Mouse (Mus musculus) lung, postnatal 0 days (tissue): ENCODE data around the gene Mgat1. TPM values are rescaled to one million over a fixed set of nuclear protein-coding genes. Genes with fewer than 3 reads are reported as not detected.
"Not testable (repeated sequence)": the region's sequence is repeated elsewhere in the genome, so short reads cannot be mapped to it uniquely, and the experiment has no call there.

ENCODE experiments used
- ATAC-seq: fragments of 200-750 bp; cut with Nextera tagmentation; 2 replicates; pipeline ENCODE4 v1.8.0; 2017; ENCODE audit warnings: moderate library complexity
- DNase-seq: peaks from one replicate; pipeline ENCODE4 v3.0.0-alpha.2; 2016; ENCODE audit warnings: low spot score
- H3K27ac ChIP-seq: fragments of 300-500 bp; sonication (generic); 2 replicates; pipeline ENCODE4 v1.5.1; 2014; ENCODE audit warnings: antibody characterized with exemption, mild to moderate bottlenecking, low read length, mixed read lengths
- H3K27me3 ChIP-seq: fragments of 300-500 bp; sonication (generic); replicated peaks from 2 replicates; pipeline ENCODE4 v1.6.1; 2014; ENCODE audit warnings: low read length, mixed read lengths; ENCODE audit not compliant: insufficient read depth
- H3K36me3 ChIP-seq: fragments of 300-500 bp; sonication (generic); 2 replicates; pipeline ENCODE4 v1.6.1; 2014; ENCODE audit warnings: low read length, mixed read lengths; ENCODE audit not compliant: insufficient read depth
- H3K4me1 ChIP-seq: fragments of 300-500 bp; sonication (generic); 2 replicates; pipeline ENCODE4 v1.6.1; 2014; ENCODE audit warnings: antibody characterized with exemption, low read depth, low read length, mixed read lengths; ENCODE audit not compliant: insufficient read depth
- H3K4me2 ChIP-seq: fragments of 300-500 bp; sonication (generic); replicated peaks from 2 replicates; pipeline ENCODE4 v1.6.1; 2014; ENCODE audit warnings: low read depth, mild to moderate bottlenecking, low read length, moderate library complexity, mixed read lengths
- H3K4me3 ChIP-seq: fragments of 300-500 bp; sonication (generic); 2 replicates; pipeline ENCODE4 v1.5.1; 2014; ENCODE audit warnings: low read depth, low read length
- H3K9ac ChIP-seq: fragments of 300-500 bp; sonication (generic); replicated peaks from 2 replicates; pipeline ENCODE4 v1.6.1; 2014; ENCODE audit warnings: low read depth, mild to moderate bottlenecking
- H3K9me3 ChIP-seq: fragments of 300-500 bp; sonication (generic); 2 replicates; pipeline ENCODE4 v1.6.1; 2016; ENCODE audit warnings: low read length, mixed read lengths
- CTCF ChIP-seq: IDR thresholded peaks from 2 replicates; pipeline ENCODE4 v1.5.1; 2016; ENCODE audit warnings: antibody characterized with exemption, mild to moderate bottlenecking
- EP300 ChIP-seq: IDR thresholded peaks from 2 replicates; pipeline ENCODE4 v1.6.1; 2016; ENCODE audit warnings: antibody characterized with exemption, mild to moderate bottlenecking, control low read depth
- WGBS: fragments of 180-500 bp; shearing (Covaris S2); extraction: QIAGEN DNeasy Blood & Tissue Kit; methylation state at CpG from one replicate; pipeline ENCODE4 v1.1.7; 2014; 5-methylcytosine and 5-hydroxymethylcytosine counted together
- polyA plus RNA-seq: library from polyadenylated mRNA; unstranded; fragments of >200 nt; fragmentation: Nextera tagmentation; extraction: Ambion mirVana; gene quantifications from 2 replicates; pipeline ENCODE4 v1.2.1, GENCODE M21; 2015

The Mgat1 gene
- polyA plus RNA-seq, 1 experiment from 2014 or later, result 90.2 TPM

- Histone ChIP-seq H3K27me3 (no peaks in the 10 kb centered on the region), H3K27ac (no peak within 1 kb of the TSS), H3K36me3 (no peaks in the 10 kb centered on the region), H3K4me1 (no peaks in the 10 kb centered on the region), H3K9ac (no peak within 1 kb of the TSS), H3K4me2 (no peak within 1 kb of the TSS), H3K4me3 (no peak within 1 kb of the TSS), H3K9me3 (no peaks in the 10 kb centered on the region)
- DNase-seq (no peak), ATAC-seq (no peak)
- TF ChIP-seq EP300 (no peak), CTCF (no peak)
These were observed 60.5 kb downstream of the Mgat1 start, which contains the start of gene Olfr10 for GRCm38 (mm10) chr11:49304441-49304840. Gene Olfr10 (plus strand): TSS chr11:49304741.

- not testable (repeated sequence) for DNase-seq, H3K27ac ChIP-seq, H3K4me1 ChIP-seq, H3K4me3 ChIP-seq, H3K36me3 ChIP-seq, H3K9me3 ChIP-seq, H3K27me3 ChIP-seq, ATAC-seq, H3K9ac ChIP-seq, H3K4me2 ChIP-seq
- 65% methylated on average over 5 of the region's 5 CpGs for WGBS
These were observed 64.6 kb downstream of the Mgat1 start for GRCm38 (mm10) chr11:49308547-49308946.

Other genes with a start within 250 kb of the Mgat1 start
- 1.8 and 3.0 TPM in 2 replicates for gene 9930111J21Rik2, start 192.9 kb upstream of the Mgat1 start, polyA plus RNA-seq
- 4.7 and 4.9 TPM in 2 replicates for gene Tgtp2, start 180.0 kb upstream of the Mgat1 start, polyA plus RNA-seq
- 11.7 and 13.1 TPM in 2 replicates for gene Ifi47, start 167.6 kb upstream of the Mgat1 start, polyA plus RNA-seq
- not detected in 2 replicates for gene Olfr1396, start 129.3 kb upstream of the Mgat1 start, polyA plus RNA-seq
- gene Olfr1395, start 101.9 kb upstream of the Mgat1 start, polyA plus RNA-seq, result not detected in 2 replicates
- not detected in 2 replicates for gene Olfr1394, start 89.8 kb upstream of the Mgat1 start, polyA plus RNA-seq
- gene Btnl9, start 57.0 kb upstream of the Mgat1 start, polyA plus RNA-seq, result 0.56 and 0.82 TPM in 2 replicates
- 19.6 and 21.5 TPM in 2 replicates for gene Zfp62, start 40.9 kb upstream of the Mgat1 start, polyA plus RNA-seq
- not detected in 2 replicates for gene Olfr1393, start 34.1 kb downstream of the Mgat1 start, polyA plus RNA-seq
- 0.05 TPM in 1 of 2 replicates, not detected in the other for gene Olfr1392, start 41.1 kb downstream of the Mgat1 start, polyA plus RNA-seq
- gene Olfr10, start 60.5 kb downstream of the Mgat1 start, polyA plus RNA-seq, result not detected in 2 replicates
- not detected in 2 replicates for gene Olfr1391, start 78.6 kb downstream of the Mgat1 start, polyA plus RNA-seq
- gene Olfr1390, start 91.0 kb downstream of the Mgat1 start, polyA plus RNA-seq, result not detected in 2 replicates
- not detected in 2 replicates for gene Olfr1389, start 178.9 kb downstream of the Mgat1 start, polyA plus RNA-seq
- not detected in 2 replicates for gene Olfr1388, start 192.4 kb downstream of the Mgat1 start, polyA plus RNA-seq
- gene Olfr1387, start 211.2 kb downstream of the Mgat1 start, polyA plus RNA-seq, result not detected in 2 replicates
- not detected in 2 replicates for gene Olfr1386, start 220.9 kb downstream of the Mgat1 start, polyA plus RNA-seq
- gene Olfr1385, start 244.9 kb downstream of the Mgat1 start, polyA plus RNA-seq, result not detected in 2 replicates